Mouse (Mus musculus) gonadal fat pad, adult 2 months (tissue): ENCODE measurements around the gene Epb41l2. TPM values are rescaled to one million over a fixed set of nuclear protein-coding genes. Genes with fewer than 3 reads are reported as not detected.

Source experiments
- DNase-seq: peaks from one replicate; pipeline ENCODE4 v3.0.0-alpha.2; 2012; ENCODE audit warnings: low read depth
- polyA plus RNA-seq: library from polyadenylated mRNA; depleted of rRNA; stranded (reverse); fragments of >200 nt; gene quantifications from 2 replicates; pipeline ENCODE4 v1.2.3, GENCODE M21; 2012

Epb41l2 gene
- polyA plus RNA-seq, 1 experiment = 80.8 TPM

DNA sequence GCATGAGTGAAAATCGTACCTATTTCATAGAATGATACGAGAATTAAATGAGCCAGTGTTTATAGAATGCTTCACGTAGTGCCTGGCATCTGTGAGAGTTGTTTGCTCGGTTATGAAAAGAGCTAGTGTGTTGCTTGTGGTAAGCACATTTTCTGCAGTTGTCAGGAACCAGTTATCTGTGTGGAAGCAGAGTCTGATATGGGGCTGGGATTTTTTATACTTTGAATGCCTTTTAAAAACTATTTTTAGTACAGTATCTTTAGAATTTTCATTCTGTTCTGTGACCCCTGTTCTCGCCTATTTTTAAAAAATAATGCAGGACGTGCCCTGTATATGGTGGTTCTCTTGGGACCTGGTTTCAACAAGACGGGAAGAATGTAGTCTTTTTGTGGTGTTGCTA lies 6.1 kb downstream of the Epb41l2 start:
- no peak for DNase-seq

DNA sequence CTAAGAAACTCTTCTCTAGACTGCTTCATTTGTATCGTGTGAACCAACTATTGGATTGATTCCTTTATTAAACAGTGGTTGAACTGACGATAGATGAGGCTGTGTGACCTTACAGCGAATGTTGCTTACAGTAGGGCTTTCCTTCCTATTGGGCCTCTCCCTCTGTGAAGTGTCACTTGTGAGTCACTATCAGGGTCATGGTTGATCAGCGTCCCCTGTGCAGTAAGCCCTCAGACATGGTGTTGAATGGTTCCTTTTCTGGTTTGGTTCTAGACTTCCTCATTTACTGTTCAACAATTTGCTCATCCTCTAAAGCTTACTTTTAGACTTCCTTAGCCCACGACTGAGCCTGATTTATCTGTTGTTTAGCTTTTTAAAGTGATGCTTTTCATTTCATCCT lies 7.1 kb downstream of the Epb41l2 start:
- DNase-seq = no peak

DNA sequence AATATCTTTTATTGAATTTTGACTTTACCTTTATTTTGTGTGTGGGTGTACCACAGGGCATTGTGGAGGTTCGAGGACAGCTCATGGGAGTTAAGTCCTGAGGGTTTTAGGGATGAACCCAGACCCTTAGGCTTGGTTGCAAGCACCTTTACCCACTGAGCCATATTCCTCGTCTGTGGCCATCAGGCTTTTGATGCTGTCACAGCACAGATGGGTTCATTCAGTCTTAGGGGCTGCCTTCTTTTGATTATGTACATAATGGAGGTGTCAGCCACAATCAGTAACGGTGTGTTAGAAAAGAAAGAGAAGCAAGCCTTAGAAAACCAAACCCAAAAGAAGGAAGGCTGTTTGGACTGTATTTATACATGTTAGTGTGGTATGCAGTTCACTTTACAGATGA lies 9.3 kb downstream of the Epb41l2 start:
- no peak for DNase-seq

DNA sequence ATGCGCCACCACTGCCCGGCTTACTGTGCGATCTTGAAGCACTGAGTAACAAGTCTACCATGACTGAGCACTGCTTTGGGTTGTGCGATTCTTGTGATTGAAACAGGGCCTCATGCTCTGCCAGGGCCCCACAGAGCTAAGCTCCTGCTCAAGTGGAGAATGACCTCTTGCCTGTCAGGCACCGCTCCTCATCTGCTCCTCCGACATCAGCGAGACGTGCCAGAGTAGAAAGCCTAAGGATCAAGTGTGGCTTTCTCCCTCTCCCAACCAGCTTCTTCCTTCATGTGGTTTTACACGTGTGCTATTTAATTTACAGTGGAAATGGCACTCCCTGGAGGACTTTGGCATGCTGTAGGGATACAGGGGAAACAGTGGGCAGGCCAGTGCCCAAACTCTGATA lies 10.1 kb downstream of the Epb41l2 start:
- DNase-seq = no peak

DNA sequence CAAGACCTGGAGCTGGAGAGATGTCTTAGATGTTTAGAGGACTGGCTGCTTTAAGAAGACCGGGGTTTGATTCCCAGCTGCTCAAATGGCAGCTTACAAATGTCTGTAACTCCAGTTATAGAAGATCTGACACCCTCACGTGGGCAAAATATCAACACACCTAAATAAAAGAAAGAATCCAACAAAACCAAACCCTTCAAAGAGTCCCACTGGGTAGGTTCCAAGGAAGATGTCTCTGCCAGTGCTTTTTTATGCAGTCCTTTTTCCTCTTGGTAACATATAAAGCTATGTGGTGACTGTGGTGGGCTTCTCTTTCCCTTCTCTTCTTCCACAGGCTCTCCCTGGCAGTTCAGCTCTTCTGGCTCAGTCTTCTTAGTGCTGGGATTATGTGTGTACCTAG lies 11.7 kb downstream of the Epb41l2 start:
- no peak for DNase-seq

DNA sequence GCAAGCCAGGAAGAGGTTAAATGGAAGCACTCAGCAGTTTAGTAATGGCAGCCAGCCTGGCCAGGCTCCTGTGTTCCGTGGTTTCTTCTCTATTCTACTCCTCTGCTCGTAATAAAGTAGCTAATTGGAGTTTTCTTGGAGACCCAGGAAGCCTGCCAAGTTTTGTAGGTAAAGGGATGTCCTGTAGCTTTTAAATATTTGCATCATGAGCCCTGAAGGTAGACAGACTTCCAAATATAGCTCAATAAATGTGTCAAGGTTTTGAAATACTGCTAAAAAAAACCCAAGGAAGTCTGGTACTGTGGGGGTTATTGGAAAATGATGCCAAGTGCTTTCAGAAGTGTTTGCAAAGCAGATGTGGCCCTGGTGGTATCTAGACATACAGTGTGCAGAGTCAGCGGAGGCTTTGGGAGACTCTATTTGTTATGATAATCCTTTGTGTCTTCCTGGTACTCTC lies 12.3 kb downstream of the Epb41l2 start:
- no peak for DNase-seq

DNA sequence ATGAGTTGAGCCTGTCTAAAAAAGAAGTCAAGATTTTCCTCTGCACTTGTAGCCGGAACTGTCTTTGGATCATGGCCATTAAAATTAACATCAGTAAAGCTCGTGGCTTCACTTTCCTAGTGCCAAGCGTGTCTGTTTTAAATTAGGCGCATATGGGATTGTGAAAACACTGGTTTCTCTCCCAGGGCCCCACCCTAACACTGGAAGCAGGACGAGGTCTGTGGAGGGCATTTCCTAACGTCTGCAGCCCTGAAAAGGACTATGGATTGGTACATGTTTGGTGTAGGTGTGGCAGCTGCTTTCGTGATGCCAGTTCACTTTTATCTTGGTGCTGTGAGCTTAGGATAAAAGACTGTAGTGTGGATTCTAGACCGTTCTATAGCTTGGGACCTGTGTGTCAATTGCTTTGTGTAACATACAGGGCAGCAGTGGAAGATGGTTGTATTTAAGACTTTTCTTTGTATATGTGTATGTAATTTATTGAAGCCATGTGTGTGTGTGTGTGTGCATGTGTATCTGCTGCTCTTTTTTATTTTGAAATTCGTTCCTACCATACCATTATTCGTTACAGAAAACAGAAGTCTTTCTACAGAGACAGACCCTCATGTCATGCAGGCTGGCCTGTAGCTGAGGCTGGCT lies 13.0 kb downstream of the Epb41l2 start:
- no peak for DNase-seq

DNA sequence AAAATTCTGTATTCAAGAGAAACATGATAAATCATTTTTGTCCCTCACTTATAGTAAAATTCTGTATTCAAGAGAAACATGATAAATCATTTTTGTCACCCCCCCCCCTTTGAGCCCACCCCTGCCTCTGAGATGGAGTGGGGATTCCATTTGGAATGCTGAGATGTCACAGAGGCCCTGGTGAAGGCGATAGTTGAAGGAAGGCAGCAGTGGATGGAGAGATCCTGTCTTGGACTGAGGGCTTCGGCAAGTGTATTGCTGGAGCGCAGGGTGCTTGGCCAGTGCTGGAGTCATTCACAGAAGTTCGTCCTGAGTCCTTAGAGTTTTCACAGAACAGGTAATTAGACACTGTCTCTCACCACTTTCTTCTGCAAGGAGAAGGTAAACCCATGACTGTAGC lies 15.4 kb downstream of the Epb41l2 start:
- DNase-seq = no peak

DNA sequence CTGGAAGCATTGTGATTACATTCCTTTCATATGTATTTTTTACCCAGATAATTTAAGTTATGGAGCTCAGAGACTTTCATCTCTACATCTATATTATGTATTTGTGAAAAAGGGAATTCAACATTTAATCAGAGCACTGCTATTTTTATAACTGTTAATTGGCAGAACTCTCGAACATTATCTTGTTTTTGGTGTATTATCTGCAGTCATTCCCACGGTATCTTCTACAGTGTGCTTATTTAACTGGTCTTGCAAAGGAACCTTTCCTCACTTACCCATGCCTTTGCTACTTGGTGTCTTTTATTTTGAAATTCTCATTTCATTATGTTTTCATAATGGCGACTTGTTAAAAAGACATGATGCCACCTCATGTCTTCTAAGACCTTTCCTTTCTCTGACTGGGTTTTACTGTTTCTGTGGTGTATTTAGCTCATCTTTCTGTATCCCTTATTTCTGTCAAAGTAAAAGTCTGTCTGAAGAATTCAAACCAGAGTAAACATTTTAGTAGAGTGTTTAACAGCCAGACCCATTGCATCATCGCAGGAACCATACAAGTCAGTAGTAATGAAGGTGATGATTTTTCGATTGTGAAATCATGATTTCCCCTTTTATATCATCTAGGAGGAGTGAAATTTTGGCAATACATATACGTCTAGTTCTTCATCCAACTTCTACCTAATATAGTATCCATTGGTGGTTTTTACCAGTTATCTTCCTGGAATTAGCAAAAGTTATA lies 21.3 kb downstream of the Epb41l2 start:
- no peak for DNase-seq

DNA sequence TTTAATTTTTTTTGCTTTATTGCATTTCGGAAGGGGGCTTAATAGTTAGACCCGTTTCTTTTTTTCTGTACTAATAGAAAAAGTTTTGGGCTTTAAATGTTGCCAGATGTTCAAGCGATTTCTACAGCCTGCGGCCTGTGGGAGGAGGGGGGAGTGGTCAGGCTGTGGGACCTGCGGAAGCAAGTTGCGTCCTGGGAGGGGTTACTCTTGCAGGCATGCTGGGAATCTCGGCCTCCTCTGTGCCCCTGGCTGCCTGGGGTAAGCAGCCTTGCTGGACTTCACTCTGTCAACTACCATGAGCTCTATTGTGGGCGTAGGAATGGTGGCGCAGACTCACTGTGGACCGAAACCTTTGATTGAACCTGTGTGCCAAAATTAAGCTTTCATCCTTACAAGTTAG lies 22.4 kb downstream of the Epb41l2 start:
- DNase-seq = no peak

DNA sequence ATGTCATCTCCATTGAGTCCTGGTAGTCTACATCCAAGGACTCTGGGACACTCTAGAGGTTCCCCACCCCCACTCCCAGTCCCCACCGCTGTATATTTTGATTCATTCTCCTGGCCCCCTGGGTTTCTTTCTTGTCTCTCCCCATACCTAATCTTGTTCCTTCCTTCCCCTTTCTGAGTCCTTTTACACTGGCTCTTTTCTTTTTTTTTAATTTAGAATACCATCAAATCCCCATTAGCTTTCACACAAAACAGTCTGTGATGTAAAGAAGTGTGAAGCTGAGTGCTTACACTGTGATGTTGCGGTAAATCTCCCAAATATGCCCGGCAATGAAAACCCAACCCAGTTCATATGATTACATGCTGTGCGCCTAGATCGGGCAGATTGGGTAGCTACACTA lies 23.6 kb downstream of the Epb41l2 start:
- DNase-seq = no peak

DNA sequence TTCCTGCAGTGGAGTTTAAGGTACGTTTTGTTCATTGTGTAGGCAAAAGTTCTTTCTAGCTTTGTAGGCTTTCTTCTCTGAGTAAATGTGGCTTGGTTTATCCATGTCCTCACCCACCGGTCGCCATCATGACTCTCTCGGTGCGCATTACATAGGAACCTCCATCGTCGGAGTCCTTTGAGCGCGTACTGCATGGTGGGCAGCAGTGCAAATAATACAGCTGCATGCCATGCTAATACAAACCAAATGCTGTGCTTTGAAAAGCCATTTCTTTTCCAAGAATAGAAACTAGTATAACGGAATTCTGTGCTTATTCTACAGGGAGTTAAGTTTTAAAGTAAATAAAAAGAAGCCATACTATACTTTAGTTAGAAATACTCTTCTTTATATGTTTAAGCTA lies 24.8 kb downstream of the Epb41l2 start:
- no peak for DNase-seq

DNA sequence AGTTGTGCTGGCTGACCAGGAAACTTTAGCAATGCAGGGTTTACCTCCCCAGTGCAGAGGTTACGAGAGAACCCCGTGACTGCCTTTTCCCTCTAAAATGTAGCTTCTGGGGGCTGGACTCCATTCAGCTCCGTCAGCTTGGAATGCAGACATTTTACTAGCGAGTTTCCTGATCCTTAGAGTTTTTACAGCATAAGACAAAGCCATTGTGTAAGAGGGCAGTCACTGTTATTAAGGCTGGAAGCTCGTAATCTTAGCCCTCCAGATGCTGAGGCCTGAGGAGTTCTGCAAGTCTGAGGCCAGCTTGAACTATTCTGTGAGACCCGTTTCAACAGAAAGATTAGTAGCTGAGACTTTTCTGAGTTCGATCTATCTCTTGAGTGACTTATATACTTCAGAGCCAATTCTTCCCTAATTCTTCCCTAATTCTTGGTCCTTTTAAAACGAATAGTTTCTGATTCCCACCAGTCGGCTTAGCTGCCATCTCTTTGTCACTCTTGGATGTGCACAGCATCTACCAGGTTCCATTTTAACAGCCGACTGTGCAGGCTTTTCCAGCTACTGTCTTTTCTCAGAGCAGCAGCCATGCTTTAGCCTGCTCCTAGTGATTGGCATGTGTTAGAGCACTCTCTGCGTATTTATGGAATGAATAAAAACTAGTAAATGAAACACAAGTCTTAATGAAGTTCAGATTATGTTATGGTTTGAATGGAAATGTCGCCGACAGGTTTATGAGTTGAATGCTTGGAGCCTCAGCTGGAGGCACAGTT lies 26.4 kb downstream of the Epb41l2 start:
- DNase-seq = no peak

DNA sequence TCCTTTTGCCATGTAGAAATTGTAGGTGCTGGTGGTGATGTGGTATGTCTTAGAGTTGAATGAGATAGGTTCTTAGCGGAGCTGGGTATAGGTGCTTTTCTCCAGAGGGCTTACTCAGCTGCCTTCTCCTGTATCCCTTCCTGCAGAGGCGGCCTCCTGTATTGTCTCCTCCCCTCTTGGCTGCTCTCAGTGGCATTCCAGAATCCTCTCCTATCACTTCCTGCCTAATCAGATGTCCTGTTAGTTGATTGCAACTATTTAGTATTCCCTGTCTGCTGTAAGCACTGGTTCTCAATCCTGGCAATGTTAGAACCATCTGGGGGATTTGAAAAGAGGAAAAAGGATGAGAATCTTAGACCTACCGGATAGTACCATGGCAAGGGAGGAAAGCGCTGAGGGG lies 27.3 kb downstream of the Epb41l2 start:
- no peak for DNase-seq

DNA sequence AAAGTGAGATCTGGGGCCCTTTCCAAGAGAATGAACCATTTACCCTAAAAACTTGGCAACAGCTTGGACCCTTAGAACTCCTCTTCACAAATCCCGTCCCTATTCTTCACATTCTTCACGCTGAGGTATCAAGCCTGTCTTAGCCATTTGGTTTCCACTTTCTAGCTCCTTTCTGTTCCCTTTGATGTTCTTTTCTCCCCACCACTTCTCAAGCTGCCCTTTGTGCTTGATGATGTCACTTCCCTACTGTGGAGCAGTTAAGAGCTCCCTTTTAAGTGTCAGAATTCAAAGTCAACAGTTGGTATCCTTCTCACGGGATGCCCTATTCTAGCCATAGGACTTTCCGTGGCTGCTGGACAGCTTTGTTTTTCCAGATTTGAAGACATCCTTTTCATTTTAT lies 27.7 kb downstream of the Epb41l2 start:
- no peak for DNase-seq

DNA sequence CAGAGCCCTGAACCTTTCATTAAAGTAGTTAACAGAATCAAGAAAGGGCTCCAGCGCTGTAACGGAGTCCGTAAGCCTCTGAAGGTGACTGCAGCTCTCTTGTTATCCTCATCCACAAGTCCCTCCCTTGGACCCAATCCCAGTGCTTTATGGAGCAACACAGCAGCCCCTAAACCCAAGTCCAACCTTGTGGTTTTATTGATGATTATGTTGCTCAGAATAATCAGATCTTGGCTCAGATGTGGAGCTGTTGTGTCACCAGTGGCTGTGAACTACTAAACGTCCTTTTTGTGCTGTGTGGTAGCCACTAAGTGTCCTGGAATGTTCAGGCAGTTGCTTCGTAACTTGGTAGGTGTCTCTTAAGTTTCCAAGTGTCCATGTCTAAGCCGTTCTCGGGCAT lies 33.2 kb downstream of the Epb41l2 start:
- no peak for DNase-seq

DNA sequence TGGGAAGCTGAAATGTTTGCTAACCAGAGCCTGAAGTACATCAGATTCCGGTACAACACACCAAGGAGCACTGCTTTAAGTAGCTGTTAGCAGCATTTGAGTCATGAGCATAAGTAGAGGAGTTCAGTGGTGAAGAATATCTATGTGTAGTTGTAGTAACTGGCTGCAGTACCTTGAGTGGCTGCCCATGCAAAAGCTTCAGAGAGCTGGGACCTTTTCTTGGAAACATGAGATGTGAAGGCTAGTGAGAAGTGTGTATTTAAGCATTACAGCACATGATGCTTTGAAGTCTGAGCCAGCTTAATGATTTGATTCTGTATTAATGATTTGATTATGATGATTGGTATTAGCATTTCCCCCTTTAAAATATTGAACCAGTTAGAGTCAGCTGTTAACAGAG lies 34.1 kb downstream of the Epb41l2 start:
- DNase-seq = no peak

DNA sequence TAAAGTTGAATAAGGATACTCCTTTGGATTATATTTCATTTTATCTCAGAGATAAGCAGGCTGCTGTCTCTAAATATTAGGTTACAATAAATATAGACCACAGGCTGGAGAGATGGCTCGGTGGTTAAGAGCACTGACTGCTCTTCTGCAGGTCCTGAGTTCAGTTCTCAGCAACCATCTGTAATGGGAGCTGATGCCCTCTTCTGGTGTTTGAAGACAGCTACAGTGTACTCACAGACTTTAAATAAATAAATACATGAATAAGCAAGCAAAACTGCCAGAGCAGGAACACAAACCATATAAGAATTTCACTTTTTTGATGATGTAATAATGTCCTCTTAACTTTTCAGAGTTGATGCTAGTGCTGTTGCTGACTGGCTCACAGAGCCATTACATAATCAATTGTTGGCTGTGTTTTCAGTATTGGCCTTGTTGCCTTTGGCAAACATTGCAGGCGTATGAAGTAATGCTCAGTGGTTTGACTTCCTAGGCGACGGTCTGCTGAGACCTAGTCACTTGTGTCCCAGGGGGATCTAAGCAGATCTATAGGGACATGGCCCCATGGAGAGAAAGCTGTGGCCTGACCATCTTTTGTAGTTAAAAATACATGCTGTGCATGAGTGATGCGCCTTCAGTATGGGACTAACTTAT lies 35.8 kb downstream of the Epb41l2 start:
- DNase-seq = peak; percentile 86

DNA sequence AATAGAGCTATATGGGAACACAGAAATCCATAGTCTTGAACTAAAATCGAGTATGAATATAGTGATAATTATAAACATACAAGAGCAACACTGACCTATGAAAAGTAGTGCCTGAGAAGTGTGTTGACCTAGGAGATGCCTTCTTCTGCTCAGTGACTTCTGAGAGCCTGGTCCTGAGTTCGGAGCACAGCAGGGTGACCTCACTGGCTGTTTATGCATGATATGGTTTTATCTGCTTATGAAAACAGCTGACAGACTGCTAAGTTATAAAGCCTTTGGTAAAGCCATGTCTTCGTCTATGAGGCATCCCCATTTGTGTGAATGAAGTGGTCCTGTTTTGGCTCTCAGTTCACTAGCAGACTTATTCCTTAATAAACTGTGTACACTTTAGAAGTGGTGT lies 37.3 kb downstream of the Epb41l2 start:
- no peak for DNase-seq

DNA sequence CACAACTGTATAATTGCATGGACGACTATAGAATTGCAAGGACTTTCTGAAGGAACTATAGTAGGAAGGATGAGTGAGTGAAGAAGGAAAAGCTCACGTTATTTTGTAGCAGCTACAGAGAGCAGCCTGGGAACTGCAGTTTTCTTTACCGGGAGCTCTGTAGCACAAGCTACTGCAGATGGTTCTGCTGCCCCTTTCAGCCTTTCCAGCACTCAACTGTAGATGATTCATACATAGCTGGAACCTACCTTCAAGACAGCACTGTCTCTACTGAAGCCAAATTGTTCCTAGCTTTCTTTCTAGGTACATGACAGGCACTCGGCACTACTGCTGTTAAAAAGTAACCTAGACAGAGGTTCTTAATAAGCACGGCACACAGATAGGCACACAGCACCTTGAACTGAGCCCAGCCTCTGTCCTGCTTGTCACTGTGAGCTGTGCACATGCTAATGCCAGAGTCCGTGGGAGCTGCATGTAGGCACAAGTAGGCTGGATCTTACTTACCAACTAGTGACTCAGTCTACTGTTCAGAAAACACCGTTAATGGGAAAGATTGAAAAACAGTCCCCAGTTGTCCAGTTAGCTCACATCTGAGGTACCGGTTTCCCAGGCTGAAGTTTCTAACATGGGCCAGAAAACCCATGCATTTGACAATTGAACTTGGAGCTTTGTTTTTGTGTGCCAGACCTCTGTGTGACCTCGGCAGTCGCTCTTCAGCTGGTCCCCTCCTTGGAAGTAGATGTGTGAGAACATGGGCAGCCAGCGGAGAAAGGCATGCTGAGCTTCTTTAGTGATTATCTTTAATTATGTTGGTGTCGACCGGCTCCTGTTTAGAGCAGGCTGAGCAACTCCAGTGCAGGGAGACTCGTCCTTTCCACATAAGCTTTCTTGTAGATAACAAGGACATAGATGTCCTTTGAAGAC lies 38.4 kb downstream of the Epb41l2 start:
- DNase-seq = no peak

DNA sequence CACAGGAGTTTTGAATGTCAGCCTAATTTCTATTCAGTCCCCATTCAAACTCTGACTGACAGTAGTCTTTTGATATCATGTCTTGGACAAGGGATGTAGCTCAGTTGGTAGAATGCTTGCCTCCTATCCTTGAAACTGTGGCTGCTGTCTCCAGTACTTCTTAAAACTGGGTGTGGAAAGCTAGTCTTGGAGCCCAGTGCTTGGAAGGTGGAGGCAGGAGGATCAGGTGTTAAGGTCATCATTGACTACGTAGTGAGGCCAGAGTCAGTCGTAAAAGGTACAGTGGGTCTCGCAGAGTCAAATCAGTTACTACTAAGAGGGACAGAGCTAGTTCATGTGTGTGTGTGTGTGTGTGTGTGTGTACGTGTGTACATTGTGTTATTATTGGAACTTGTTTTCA lies 39.4 kb downstream of the Epb41l2 start:
- DNase-seq = no peak
